28 mouse cellular contexts compared by ENCODE assay signal in the genomic region with DNA sequence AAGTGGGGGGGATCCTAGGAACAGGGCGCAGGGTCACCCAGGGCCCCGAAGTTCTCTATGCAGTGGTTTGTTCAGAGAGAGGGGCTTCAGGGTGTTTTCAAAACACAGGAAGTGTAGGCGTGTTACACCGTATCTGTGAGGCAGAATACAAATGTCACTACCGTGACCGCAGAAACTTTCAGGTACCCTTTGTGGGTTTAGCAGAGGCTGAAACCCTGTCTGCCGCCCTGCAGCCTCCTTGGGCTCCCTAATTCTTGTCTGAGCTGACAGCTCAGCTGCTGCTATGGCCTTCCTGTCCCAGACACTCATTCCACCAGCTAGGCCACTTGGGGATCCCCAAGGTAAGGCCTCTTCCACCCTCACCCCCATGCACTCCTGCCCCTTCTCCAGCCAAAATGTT. TPM values are rescaled to one million over a fixed set of nuclear protein-coding genes. Genes with fewer than 3 reads are reported as not detected.
DNase-seq lines count a peak whose midpoint lies in the region; ATAC-seq and TF ChIP-seq lines count a peak whose summit lies in the region.
"Had no signal": no experiment of that assay in that cellular context is flagged by ENCODE, and none has a peak within 500 bp of the region (broad histone marks: within the 10 kb centered on the region; RNA-seq: fewer than 3 reads in every experiment).

No protein-coding gene starts in this region.

- 87% methylated on average over 7 of the region's 7 CpGs for WGBS in kidney, adult 2 months

- no peaks in the 10 kb centered on the region for H3K27me3 ChIP-seq in kidney, adult 2 months (replicated peaks; ENCODE audit: control insufficient read depth, insufficient read depth, low read length)
- H3K27me3 ChIP-seq: CH12.LX; embryonic facial prominence, embryonic 13.5 days; forebrain, embryonic 15.5 days had no signal

- no peak overlapping the region for H3K4me3 ChIP-seq in kidney, adult 2 months (ENCODE audit: insufficient read depth, low read depth, low read length)
- H3K4me3 ChIP-seq: embryonic facial prominence, embryonic 13.5 days; forebrain, embryonic 10.5 days; forebrain, embryonic 15.5 days; heart, embryonic 10.5 days; hindbrain, embryonic 13.5 days had no signal

- no peaks in the 10 kb centered on the region for H3K4me1 ChIP-seq in kidney, adult 2 months (ENCODE audit: control insufficient read depth, insufficient read depth, low read length)

- TF ChIP-seq CTCF in kidney, adult 2 months (conservative IDR thresholded peaks at IDR 0.05; ENCODE audit: insufficient read depth, insufficient read length, low read depth, low read length): no peak

- no peak overlapping the region for H3K27ac ChIP-seq in kidney, adult 2 months (ENCODE audit: insufficient read depth, low read depth, low read length)
- H3K27ac ChIP-seq: embryonic facial prominence, embryonic 13.5 days; forebrain, embryonic 10.5 days; forebrain, embryonic 15.5 days; heart, embryonic 10.5 days; hindbrain, embryonic 13.5 days; kidney, postnatal 0 days; liver, embryonic 14.5 days; macrophage had no signal

- intact Hi-C loops in gastrocnemius, postnatal 14 days (cut with DNase I; ENCODE audit: low total_unique reads): no loop called here

- no peaks in the 10 kb centered on the region for H3K36me3 ChIP-seq in kidney, adult 2 months (ENCODE audit: control insufficient read depth, insufficient read depth, low read length)
- H3K36me3 ChIP-seq: embryonic facial prominence, embryonic 13.5 days; forebrain, embryonic 10.5 days; forebrain, embryonic 15.5 days; heart, embryonic 10.5 days; hindbrain, embryonic 13.5 days had no signal

- DNase-seq in spleen, postnatal 36 days (ENCODE audit: low spot score in 2 of 2): peak; percentile 54 to 56
- no peak for DNase-seq in spleen, postnatal 10 days (ENCODE audit: low spot score in 2 of 2)
- DNase-seq in thymus, postnatal 0 days (ENCODE audit: low spot score): peak; percentile 60
- peak; percentile 50 for DNase-seq in thymus, postnatal 4 days
- no peak for DNase-seq in kidney, adult 2 months
- no peak for DNase-seq in gastrocnemius, postnatal 14 days
- DNase-seq in spleen, adult 12 weeks (ENCODE audit: low spot score): no peak
- DNase-seq: adrenal gland, postnatal 25 days; cerebellum, adult 11-12 months; cerebellum, adult 9-11 months; heart, postnatal 36 days; kidney, adult 8-10 months; layer of hippocampus, postnatal 36 days; liver; lung, adult 2 months; lung, postnatal 10 days; midbrain, embryonic 14.5 days; right cerebral cortex, adult 18-20 months had no signal

- peak; percentile 90 for ATAC-seq in inflammation-experienced regulatory T-cells, adult 6 months
- ATAC-seq: forebrain, embryonic 15.5 days had no signal

- TF ChIP-seq POLR2A in kidney, adult 2 months (IDR thresholded peaks at IDR 0.05; ENCODE audit: low read depth, low read length): no peak

RNA-seq across cellular contexts. Expression of a gene that starts 17.7 kb away (rescaled TPM):
- polyA plus RNA-seq in inflammation-experienced regulatory T-cells, adult 6 months (2017; shearing (Covaris generic)): 100 to 1,000 TPM; 236 to 339 (median 298) TPM
- polyA plus RNA-seq in thymus, postnatal 0 days (2015; fragmentation: Nextera tagmentation; extraction: Ambion mirVana): 23.0 and 23.7 TPM in 2 replicates
- 10.6 and 12.1 TPM in 2 replicates for polyA plus RNA-seq in kidney, adult 2 months (2012; rRNA removed)
- 1 to 10 TPM; 2.9 to 3.3 TPM for total RNA-seq in gastrocnemius, postnatal 14 days (2021)

RNA-seq across cellular contexts. Expression of a gene that starts 42.0 kb away (rescaled TPM):
- 1,000 to 10,000 TPM; 2,973 to 4,396 (median 4,109) TPM for polyA plus RNA-seq in inflammation-experienced regulatory T-cells, adult 6 months (2017; shearing (Covaris generic))
- 662 and 779 TPM in 2 replicates for polyA plus RNA-seq in thymus, postnatal 0 days (2015; fragmentation: Nextera tagmentation; extraction: Ambion mirVana)
- polyA plus RNA-seq in kidney, adult 2 months (2012; rRNA removed): 32.3 and 117 TPM in 2 replicates
- total RNA-seq in gastrocnemius, postnatal 14 days (2021): 1 to 10 TPM; 1.1 to 2.5 TPM

Comparison
In these comparisons a context has a peak if more than half of its experiments do, and no peak if none do; other contexts are left out.
1. DNase-seq: peak in spleen, postnatal 36 days (2 of 2), thymus, postnatal 0 days (single experiment) and thymus, postnatal 4 days (single experiment); none in spleen, postnatal 10 days (0 of 2), kidney, adult 2 months (single experiment), gastrocnemius, postnatal 14 days (single experiment) and spleen, adult 12 weeks (single experiment).